Mouse (Mus musculus) E14TG2a.4 (cell line): ENCODE results near the gene Mettl7a3.
A peak's percentile ranks its signal among the peaks of the same experiment; 100 is the strongest.
"Not testable (repeated sequence)": the region's sequence is repeated elsewhere in the genome, so short reads cannot be mapped to it uniquely, and the experiment has no call there.

ENCODE experiments used
- H3K27me3 ChIP-seq: 2 replicates; pipeline ENCODE4 v1.6.1; 2014; ENCODE audit warnings: low read length, control low read depth; ENCODE audit not compliant: insufficient read depth
- H3K36me3 ChIP-seq: 2 replicates; pipeline ENCODE4 v1.6.1; 2014; ENCODE audit warnings: low read length, control low read depth; ENCODE audit not compliant: insufficient read depth
- H3K4me1 ChIP-seq: replicated peaks from 2 replicates; pipeline ENCODE4 v1.6.1; 2014; ENCODE audit warnings: low read depth, low read length, control low read depth
- H3K4me3 ChIP-seq: replicated peaks from 2 replicates; pipeline ENCODE4 v1.5.1; 2014; ENCODE audit warnings: mild to moderate bottlenecking, low read length
- H3K9me3 ChIP-seq: 2 replicates; pipeline ENCODE4 v1.6.1; 2014; ENCODE audit warnings: low read length, control low read depth
- CTCF ChIP-seq: conservative IDR thresholded peaks from 2 replicates; pipeline ENCODE4 v1.5.1; 2014; ENCODE audit warnings: low read length
- NANOG ChIP-seq: IDR thresholded peaks from 2 replicates; pipeline ENCODE4 v1.6.1; 2014; ENCODE audit warnings: borderline replicate concordance, low read length, mixed read lengths
- POU5F1 ChIP-seq: IDR thresholded peaks from 2 replicates; pipeline ENCODE4 v1.6.1; 2014; ENCODE audit warnings: low read length, borderline replicate concordance

Gene Mettl7a3

DNA sequence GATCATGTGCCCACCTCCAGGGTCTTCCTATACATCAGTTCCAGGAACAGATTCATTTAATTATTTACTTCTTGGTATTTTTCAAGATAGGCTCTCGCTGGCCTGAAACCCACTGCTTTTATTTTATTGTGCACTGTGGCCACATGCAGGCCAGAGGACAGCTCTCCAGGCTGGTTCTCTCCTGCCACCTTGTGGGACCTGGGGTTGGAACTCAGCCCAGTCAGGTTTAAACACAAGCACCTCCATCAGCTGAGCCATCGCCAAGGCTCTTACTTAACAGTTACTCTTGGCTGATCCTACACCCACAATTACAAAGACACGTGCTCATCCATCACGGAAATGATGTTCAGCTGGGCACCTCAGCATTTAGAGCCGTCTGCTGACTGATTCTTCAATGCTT, 13.6 kb upstream of the Mettl7a3 start:
- H3K9me3 ChIP-seq = no peaks in the 10 kb centered on the region
- peak; percentile 40 for TF ChIP-seq CTCF
- no peak for TF ChIP-seq NANOG
- no peak for TF ChIP-seq POU5F1

DNA sequence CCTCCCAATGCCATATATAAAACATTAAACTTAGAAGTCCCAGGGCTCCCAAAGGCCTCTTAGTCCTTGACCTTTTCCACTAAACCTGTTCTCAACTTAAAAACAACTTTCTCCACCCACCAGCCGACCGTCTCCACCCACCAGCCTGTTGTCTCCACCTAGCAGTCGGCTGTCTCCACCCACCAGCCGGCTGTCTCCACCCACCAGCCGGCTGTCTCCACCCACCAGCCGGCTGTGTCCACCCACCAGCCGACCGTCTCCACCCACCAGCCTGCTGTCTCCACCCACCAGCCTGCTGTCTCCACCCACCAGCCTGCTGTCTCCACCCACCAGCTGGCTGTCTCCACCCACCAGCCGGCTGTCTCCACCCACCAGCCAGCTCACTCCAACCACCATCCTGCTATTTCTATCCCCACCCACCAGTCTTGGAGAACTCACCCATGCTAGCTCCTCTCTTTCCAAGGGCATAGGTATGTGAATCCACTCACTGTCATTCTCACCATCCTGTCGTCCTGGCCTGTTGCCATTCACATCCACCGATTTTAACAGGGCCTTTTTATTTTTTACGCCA, 10.6 kb upstream of the Mettl7a3 start:
- no peaks in the 10 kb centered on the region for H3K27me3 ChIP-seq
- H3K9me3 ChIP-seq = no peaks in the 10 kb centered on the region
- TF ChIP-seq POU5F1 (no peak), CTCF (no peak), NANOG (no peak)
- no peaks in the 10 kb centered on the region for H3K36me3 ChIP-seq
- peaks cover 50% of the 10 kb centered on the region for H3K4me1 ChIP-seq
- no peak overlapping the region for H3K4me3 ChIP-seq

More for the DNA sequence above, 13.6 kb upstream of the Mettl7a3 start:
- Histone ChIP-seq H3K4me1 (peaks cover 44% of the 10 kb centered on the region), H3K36me3 (no peaks in the 10 kb centered on the region), H3K4me3 (no peak overlapping the region), H3K27me3 (no peaks in the 10 kb centered on the region)

DNA sequence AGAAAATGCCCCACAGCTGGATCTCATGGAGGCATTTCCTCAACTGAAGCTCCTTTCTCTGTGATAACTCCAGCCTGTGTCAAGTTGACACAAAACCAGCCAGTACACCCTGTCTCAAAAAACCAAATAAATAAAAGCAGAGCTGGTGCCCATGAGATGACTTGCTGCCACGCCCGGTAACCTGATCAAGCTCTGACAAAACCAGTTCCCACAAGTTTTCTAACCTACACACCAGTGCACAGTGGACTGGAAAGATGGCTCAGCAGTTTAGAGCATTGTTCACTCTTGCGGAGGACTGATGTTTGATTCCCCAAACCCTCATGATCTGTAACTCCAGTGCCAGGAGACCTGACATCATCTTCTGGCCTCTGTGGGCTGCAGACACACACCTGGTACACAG, 9.5 kb upstream of the Mettl7a3 start:
- Histone ChIP-seq H3K4me3 (no peak overlapping the region), H3K27me3 (no peaks in the 10 kb centered on the region)
- TF ChIP-seq CTCF = no peak
- TF ChIP-seq POU5F1 = no peak
- TF ChIP-seq NANOG = no peak

DNA sequence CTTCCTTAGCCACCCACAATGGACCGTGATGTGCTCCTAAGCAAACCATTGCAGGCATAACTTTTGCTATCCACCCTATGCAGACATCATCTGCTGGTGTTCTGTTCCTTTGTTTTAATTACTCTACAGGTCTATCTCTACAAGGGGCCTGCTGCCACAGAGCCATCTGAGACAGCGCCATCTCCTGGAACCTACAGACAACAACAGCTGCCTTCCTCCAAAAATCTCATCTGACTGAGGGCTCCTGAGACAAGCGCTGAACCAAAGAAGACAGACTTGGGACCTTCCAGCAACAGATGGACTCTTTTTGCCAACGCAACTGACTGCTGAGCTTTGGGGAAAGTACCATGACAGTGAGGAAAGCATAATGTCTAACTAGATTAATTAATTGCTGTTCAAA, 6.6 kb upstream of the Mettl7a3 start:
- H3K4me3 ChIP-seq, H3K9me3 ChIP-seq, H3K27me3 ChIP-seq, H3K36me3 ChIP-seq: not testable (repeated sequence)
- H3K4me1 ChIP-seq = peaks cover 28% of the 10 kb centered on the region
- TF ChIP-seq CTCF = peak; percentile 15; the same call in 1 of the 2 replicates

More for the DNA sequence above, 9.5 kb upstream of the Mettl7a3 start:
- Histone ChIP-seq H3K4me1 (peaks cover 40% of the 10 kb centered on the region), H3K36me3 (no peaks in the 10 kb centered on the region), H3K9me3 (no peaks in the 10 kb centered on the region)

DNA sequence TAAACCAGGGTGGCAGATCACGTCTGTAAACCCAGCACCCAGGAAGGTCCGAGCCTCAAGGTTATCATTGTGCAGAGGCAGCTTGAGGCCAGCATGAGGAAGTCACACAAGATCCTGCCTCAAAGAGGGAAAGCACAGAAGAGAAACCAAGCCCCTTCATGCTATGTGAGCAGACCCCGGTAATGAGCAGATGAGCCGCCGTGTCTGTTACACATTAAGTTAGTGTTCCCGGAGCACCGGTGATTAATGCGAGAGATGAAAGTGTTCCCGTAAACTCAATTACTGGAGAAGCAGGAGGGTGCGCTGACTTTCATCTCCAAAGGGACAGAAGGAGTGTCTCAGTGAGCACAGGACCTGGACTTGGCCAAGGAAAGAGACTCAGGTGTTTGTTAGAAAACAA, 5.4 kb upstream of the Mettl7a3 start:
- peaks cover 23% of the 10 kb centered on the region for H3K4me1 ChIP-seq
- H3K36me3 ChIP-seq, H3K27me3 ChIP-seq, H3K9me3 ChIP-seq, H3K4me3 ChIP-seq: not testable (repeated sequence)

DNA sequence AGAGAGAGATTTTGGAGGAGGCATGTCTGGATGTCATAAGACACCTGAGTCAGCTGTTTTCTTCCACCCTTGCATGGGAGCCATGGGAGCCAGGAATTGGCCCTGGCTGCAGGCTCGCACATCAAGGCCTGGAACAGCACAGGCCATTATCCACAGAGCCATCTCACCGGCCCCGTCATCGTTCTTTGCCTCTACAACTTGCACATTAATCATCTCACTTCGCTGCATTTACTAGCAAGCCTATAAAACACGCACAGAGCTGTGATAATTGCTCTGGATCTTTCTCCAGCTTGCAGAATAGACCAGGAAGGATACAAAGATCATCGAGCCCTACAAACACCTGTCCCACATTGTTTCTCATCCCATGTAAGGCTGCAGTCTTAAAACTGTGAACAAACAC, 4.0 kb upstream of the Mettl7a3 start:
- H3K4me1 ChIP-seq = peaks cover 12% of the 10 kb centered on the region
- no peak for TF ChIP-seq POU5F1
- no peak for TF ChIP-seq CTCF
- TF ChIP-seq NANOG = no peak

DNA sequence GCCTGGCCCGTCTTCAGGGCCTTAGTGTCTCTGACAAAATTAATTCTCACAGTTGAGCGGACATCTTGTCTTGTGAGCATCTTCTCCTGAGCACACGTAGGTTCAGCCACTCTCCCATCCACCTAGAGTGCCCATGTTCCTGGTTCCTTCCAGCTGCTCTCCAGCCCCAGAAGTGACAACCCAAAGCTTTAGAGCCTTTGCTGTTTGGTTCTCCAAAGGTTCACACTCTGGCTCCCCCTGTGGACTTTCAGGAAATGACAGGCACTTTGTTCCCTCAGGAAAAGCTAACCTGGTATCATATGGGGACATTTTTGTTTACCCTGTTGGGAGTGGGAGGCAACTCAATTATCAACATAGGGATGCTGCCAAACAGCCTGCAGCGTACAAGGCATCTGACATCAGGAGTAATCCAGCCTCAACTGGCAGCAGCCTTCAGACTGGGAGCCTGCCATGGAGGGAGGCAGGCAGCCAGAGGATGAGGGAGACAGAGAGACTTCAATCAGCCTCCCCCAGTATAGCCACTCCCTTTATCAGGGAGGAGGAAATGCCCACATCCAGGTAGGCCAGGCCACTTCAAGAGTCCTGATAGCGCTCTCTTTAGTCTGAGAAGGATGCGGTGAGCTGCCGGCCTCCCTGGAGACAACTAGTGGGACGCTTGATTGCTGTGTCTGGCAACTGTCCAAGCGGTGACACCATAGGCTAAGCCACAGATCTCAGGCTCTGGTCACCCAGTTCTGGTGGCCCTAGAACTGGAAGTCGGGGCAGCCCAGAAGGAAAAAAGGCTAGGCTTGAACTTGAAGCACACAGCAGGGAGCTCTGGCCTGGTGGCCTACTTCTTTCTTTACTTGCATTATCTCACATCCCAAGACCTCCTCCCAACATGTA, 2.4 kb upstream of the Mettl7a3 start:
- not testable (repeated sequence) for H3K9me3 ChIP-seq, H3K4me1 ChIP-seq, H3K36me3 ChIP-seq, H3K4me3 ChIP-seq, H3K27me3 ChIP-seq
- peak; percentile 24 for TF ChIP-seq CTCF

More for the DNA sequence above, 4.0 kb upstream of the Mettl7a3 start:
- Histone ChIP-seq H3K36me3 (no peaks in the 10 kb centered on the region), H3K27me3 (no peaks in the 10 kb centered on the region; the same call in 1 of the 2 replicates), H3K4me3 (no peak overlapping the region), H3K9me3 (no peaks in the 10 kb centered on the region)

DNA sequence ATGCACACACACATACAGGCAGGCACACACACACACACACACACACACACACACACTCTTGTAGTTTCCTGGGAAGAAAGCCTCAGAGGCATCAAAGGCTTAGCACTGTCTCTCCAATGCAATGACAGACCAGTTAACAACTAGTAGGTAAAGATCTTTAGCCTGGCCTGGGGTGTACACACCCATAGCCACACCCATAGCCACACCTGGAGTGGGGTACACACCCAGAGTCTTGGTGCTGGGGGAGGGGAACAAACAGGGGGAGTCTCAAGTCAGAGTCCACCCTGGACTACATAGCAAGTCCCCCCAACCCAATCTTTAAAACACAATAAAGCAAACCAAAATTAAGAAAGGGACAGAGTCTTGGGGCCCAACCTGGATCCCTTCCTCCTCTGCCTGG, 2.6 kb downstream of the Mettl7a3 start:
- H3K36me3 ChIP-seq, H3K27me3 ChIP-seq, H3K4me3 ChIP-seq, H3K9me3 ChIP-seq, H3K4me1 ChIP-seq: not testable (repeated sequence)

DNA sequence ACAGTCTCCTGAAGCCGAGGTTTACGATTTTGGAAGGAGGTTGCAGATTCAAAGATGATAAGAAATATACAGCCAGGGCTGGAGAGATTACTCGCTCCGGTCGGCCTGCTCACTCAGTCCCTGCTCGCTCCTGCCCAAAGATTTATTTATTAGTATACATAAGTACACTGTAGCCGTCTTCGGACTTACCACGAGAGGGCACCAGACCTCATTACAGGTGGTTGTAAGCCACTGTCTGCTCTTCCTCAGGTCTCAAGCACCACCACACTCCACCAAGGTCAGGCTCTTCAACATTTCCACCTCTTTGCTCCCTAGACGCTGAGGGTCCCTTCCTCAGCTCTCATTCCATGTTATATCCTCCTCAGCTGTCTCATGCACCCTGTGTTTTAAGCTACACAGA, 3.1 kb downstream of the Mettl7a3 start:
- H3K4me1 ChIP-seq, H3K27me3 ChIP-seq, H3K36me3 ChIP-seq, H3K9me3 ChIP-seq, H3K4me3 ChIP-seq: not testable (repeated sequence)

DNA sequence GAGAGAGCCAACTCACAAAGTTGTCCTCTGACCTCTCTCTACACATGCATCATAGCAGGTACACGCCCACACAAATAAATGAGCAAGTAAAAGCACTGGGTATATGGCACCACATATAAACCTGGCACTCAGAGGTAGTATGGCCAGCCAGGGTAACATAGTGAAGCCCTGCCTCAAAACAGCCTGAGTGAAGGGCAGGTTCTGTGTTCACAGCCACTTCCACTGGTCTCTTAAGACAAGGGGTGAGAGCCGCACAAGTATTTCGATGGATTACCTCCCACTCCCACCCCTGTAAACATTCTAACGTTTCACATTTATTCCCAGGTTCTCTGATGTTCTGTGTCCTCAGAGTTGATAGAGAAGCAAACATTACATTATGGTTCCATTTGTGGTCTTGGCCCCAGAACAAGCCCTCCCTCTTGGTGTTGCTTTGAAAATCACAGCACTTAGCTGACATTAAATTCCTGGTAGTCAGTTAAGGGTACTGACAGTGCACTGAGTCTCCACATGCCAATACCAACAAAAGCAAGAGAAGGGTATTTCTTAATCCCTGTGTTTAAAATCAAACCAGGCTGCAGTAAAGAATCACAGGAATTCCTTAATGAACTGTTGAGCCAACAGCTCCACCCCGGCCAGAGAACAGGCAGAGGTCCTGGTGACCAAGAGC, 6.7 kb downstream of the Mettl7a3 start:
- not testable (repeated sequence) for H3K9me3 ChIP-seq, H3K36me3 ChIP-seq, H3K4me1 ChIP-seq, H3K4me3 ChIP-seq, H3K27me3 ChIP-seq
